Mouse (Mus musculus): ENCODE results near the gene Rorb. TPM values are rescaled to one million over a fixed set of nuclear protein-coding genes. Genes with fewer than 3 reads are reported as not detected.
A peak's percentile ranks its signal among the peaks of the same experiment; 100 is the strongest.

The Rorb gene
- total and polyA plus RNA-seq, 2 experiments from 2014 or later, result 11.9 to 17.0 TPM

GRCm38 (mm10) chr19:19077880-19078279 lies 33.1 kb downstream of the Rorb start:
- no peaks in the 10 kb centered on the region for H3K36me3 ChIP-seq (ENCODE audit: insufficient read depth)
- no peak overlapping the region for H3K4me3 ChIP-seq (ENCODE audit: low read depth, low read length)
- H3K4me2 ChIP-seq (ENCODE audit: low read depth), result no peak overlapping the region
- H3K27ac ChIP-seq (ENCODE audit: low read depth, low read length), result no peak overlapping the region
- H3K9ac ChIP-seq, result no peak overlapping the region
- ATAC-seq, result no peak
- no peak for DNase-seq
- H3K4me1 ChIP-seq (ENCODE audit: insufficient read depth), result no peaks in the 10 kb centered on the region
- no peaks in the 10 kb centered on the region for H3K27me3 ChIP-seq (ENCODE audit: insufficient read depth, low read length)
- TF ChIP-seq CTCF (IDR thresholded peaks at IDR 0.05; ENCODE audit: low read depth), result no peak
- WGBS, result 56% methylated on average over 8 of the region's 8 CpGs
- H3K9me3 ChIP-seq (ENCODE audit: low read length), result no peaks in the 10 kb centered on the region

GRCm38 (mm10) chr19:19074756-19075155 lies 36.2 kb downstream of the Rorb start:
- Histone ChIP-seq H3K27me3 (ENCODE audit: insufficient read depth, low read length) (no peaks in the 10 kb centered on the region), H3K4me3 (ENCODE audit: low read depth, low read length) (no peak overlapping the region), H3K9me3 (ENCODE audit: low read length) (no peaks in the 10 kb centered on the region), H3K27ac (ENCODE audit: low read depth, low read length) (no peak overlapping the region), H3K36me3 (ENCODE audit: insufficient read depth) (no peaks in the 10 kb centered on the region), H3K4me1 (ENCODE audit: insufficient read depth) (no peaks in the 10 kb centered on the region), H3K9ac (no peak overlapping the region), H3K4me2 (ENCODE audit: low read depth) (no peak overlapping the region)
- 80% methylated on average over 6 of the region's 6 CpGs for WGBS
- no peak for DNase-seq
- no peak for ATAC-seq
- no peak for TF ChIP-seq CTCF (IDR thresholded peaks at IDR 0.05; ENCODE audit: low read depth)

- Histone ChIP-seq H3K9ac (no peak overlapping the region), H3K4me3 (ENCODE audit: low read depth, low read length) (no peak overlapping the region), H3K4me2 (ENCODE audit: low read depth) (peak overlapping the region; percentile 18; the same call in 1 of the 2 replicates), H3K4me1 (ENCODE audit: insufficient read depth) (no peaks in the 10 kb centered on the region; the same call in 1 of the 2 replicates), H3K27ac (ENCODE audit: low read depth, low read length) (no peak overlapping the region), H3K9me3 (ENCODE audit: low read length) (no peaks in the 10 kb centered on the region), H3K27me3 (ENCODE audit: insufficient read depth, low read length) (no peaks in the 10 kb centered on the region), H3K36me3 (ENCODE audit: insufficient read depth) (no peaks in the 10 kb centered on the region)
- ATAC-seq (no peak), DNase-seq (peak; percentile 14)
- TF ChIP-seq CTCF (IDR thresholded peaks at IDR 0.05; ENCODE audit: low read depth), result no peak
- WGBS, result 27% methylated on average over 10 of the region's 10 CpGs
Observed at GRCm38 (mm10) chr19:19058710-19059398, 52.1 kb downstream of the Rorb start.

GRCm38 (mm10) chr19:19058201-19058600 lies 52.8 kb downstream of the Rorb start:
- H3K9me3 ChIP-seq (ENCODE audit: low read length), result no peaks in the 10 kb centered on the region
- no peak for TF ChIP-seq CTCF (IDR thresholded peaks at IDR 0.05; ENCODE audit: low read depth)
- no peaks in the 10 kb centered on the region for H3K27me3 ChIP-seq (ENCODE audit: insufficient read depth, low read length)
- 34% methylated on average over 8 of the region's 8 CpGs for whole genome bisulfite sequencing
- no peak overlapping the region for H3K9ac ChIP-seq
- no peak overlapping the region for H3K27ac ChIP-seq (ENCODE audit: low read depth, low read length)
- H3K4me3 ChIP-seq (ENCODE audit: low read depth, low read length), result no peak overlapping the region
- peak; percentile 17 for DNase-seq
- ATAC-seq, result no peak
- no peaks in the 10 kb centered on the region for H3K36me3 ChIP-seq (ENCODE audit: insufficient read depth)
- no peaks in the 10 kb centered on the region; the same call in 1 of the 2 replicates for H3K4me1 ChIP-seq (ENCODE audit: insufficient read depth)
- H3K4me2 ChIP-seq (ENCODE audit: low read depth), result peak overlapping the region; percentile 27

GRCm38 (mm10) chr19:19043138-19043537 lies 67.9 kb downstream of the Rorb start:
- TF ChIP-seq CTCF (IDR thresholded peaks at IDR 0.05; ENCODE audit: low read depth), result peak; percentile 70
- Histone ChIP-seq H3K36me3 (ENCODE audit: insufficient read depth) (no peaks in the 10 kb centered on the region), H3K4me1 (ENCODE audit: insufficient read depth) (no peaks in the 10 kb centered on the region), H3K27me3 (ENCODE audit: insufficient read depth, low read length) (no peaks in the 10 kb centered on the region), H3K9me3 (ENCODE audit: low read length) (no peaks in the 10 kb centered on the region), H3K4me2 (ENCODE audit: low read depth) (no peak overlapping the region), H3K4me3 (ENCODE audit: low read depth, low read length) (no peak overlapping the region), H3K27ac (ENCODE audit: low read depth, low read length) (no peak overlapping the region), H3K9ac (no peak overlapping the region)
- WGBS, result 32% methylated on average over 2 of the region's 2 CpGs
- ATAC-seq (no peak), DNase-seq (peak; percentile 55)

- 32% methylated on average over 2 of the region's 2 CpGs for WGBS
- Histone ChIP-seq H3K4me1 (ENCODE audit: insufficient read depth) (no peaks in the 10 kb centered on the region), H3K27ac (ENCODE audit: low read depth, low read length) (no peak overlapping the region), H3K9ac (no peak overlapping the region), H3K4me3 (ENCODE audit: low read depth, low read length) (no peak overlapping the region), H3K4me2 (ENCODE audit: low read depth) (no peak overlapping the region), H3K9me3 (ENCODE audit: low read length) (no peaks in the 10 kb centered on the region), H3K27me3 (ENCODE audit: insufficient read depth, low read length) (no peaks in the 10 kb centered on the region), H3K36me3 (ENCODE audit: insufficient read depth) (no peaks in the 10 kb centered on the region)
- no peak for DNase-seq
- no peak for TF ChIP-seq CTCF (IDR thresholded peaks at IDR 0.05; ENCODE audit: low read depth)
- no peak for ATAC-seq
Observed at GRCm38 (mm10) chr19:19040800-19041199, 70.2 kb downstream of the Rorb start.

- Histone ChIP-seq H3K4me1 (ENCODE audit: insufficient read depth) (no peaks in the 10 kb centered on the region), H3K36me3 (ENCODE audit: insufficient read depth) (no peaks in the 10 kb centered on the region), H3K27me3 (ENCODE audit: insufficient read depth, low read length) (no peaks in the 10 kb centered on the region), H3K9ac (no peak overlapping the region), H3K27ac (ENCODE audit: low read depth, low read length) (no peak overlapping the region), H3K4me3 (ENCODE audit: low read depth, low read length) (no peak overlapping the region), H3K9me3 (ENCODE audit: low read length) (no peaks in the 10 kb centered on the region), H3K4me2 (ENCODE audit: low read depth) (no peak overlapping the region)
- 86% methylated on average over 5 of the region's 5 CpGs for WGBS
- no peak for DNase-seq
- no peak for TF ChIP-seq CTCF (IDR thresholded peaks at IDR 0.05; ENCODE audit: low read depth)
- ATAC-seq, result no peak
Observed at GRCm38 (mm10) chr19:19034482-19035315, 76.3 kb downstream of the Rorb start.
